Mouse (Mus musculus): ENCODE data around the gene Ascl3.

Ascl3 gene

GRCm38 (mm10) chr7:109731626-109732025 is at the start of gene Ascl3:
Ascl3 (minus strand) TSS chr7:109731726.
- DNase-seq (ENCODE audit: low read depth), result no peak

- DNase-seq (ENCODE audit: low read depth), result peak; percentile 22
Observed at GRCm38 (mm10) chr7:109781087-109781469, 49.6 kb upstream of the Ascl3 start.

GRCm38 (mm10) chr7:109772251-109772650 is 40.7 kb upstream of the Ascl3 start:
- no peak for DNase-seq (ENCODE audit: low read depth)

- DNase-seq (ENCODE audit: low read depth), result no peak
Observed at GRCm38 (mm10) chr7:109768699-109769383, 37.3 kb upstream of the Ascl3 start.

GRCm38 (mm10) chr7:109767575-109768350 is 36.2 kb upstream of the Ascl3 start:
- DNase-seq (ENCODE audit: low read depth), result no peak

GRCm38 (mm10) chr7:109764009-109764408 is 32.5 kb upstream of the Ascl3 start:
- no peak for DNase-seq (ENCODE audit: low read depth)

- DNase-seq (ENCODE audit: low read depth), result no peak
Observed at GRCm38 (mm10) chr7:109756291-109756690, 24.8 kb upstream of the Ascl3 start.

GRCm38 (mm10) chr7:109754034-109754433 is 22.5 kb upstream of the Ascl3 start:
- no peak for DNase-seq (ENCODE audit: low read depth)

- DNase-seq (ENCODE audit: low read depth), result peak; percentile 51
Observed at GRCm38 (mm10) chr7:109752008-109752925, 20.7 kb upstream of the Ascl3 start, which contains the start of gene Tmem9b. Tmem9b (minus strand) TSS chr7:109752875.

- DNase-seq (ENCODE audit: low read depth), result no peak
Observed at GRCm38 (mm10) chr7:109751427-109752007, 20.0 kb upstream of the Ascl3 start.

GRCm38 (mm10) chr7:109747747-109748146 is 16.2 kb upstream of the Ascl3 start:
- no peak for DNase-seq (ENCODE audit: low read depth)

- DNase-seq (ENCODE audit: low read depth), result no peak
Observed at GRCm38 (mm10) chr7:109741703-109742102, 10.2 kb upstream of the Ascl3 start.

- no peak for DNase-seq (ENCODE audit: low read depth)
Observed at GRCm38 (mm10) chr7:109741060-109741459, 9.5 kb upstream of the Ascl3 start.

GRCm38 (mm10) chr7:109739822-109740370 is 8.4 kb upstream of the Ascl3 start:
- DNase-seq (ENCODE audit: low read depth), result no peak

GRCm38 (mm10) chr7:109734806-109735205 is 3.3 kb upstream of the Ascl3 start:
- DNase-seq (ENCODE audit: low read depth), result no peak

GRCm38 (mm10) chr7:109723697-109724096 is 7.8 kb downstream of the Ascl3 start, which contains the start of gene BC051019:
BC051019 (minus strand) TSS chr7:109723850.
- no peak for DNase-seq (ENCODE audit: low read depth)

GRCm38 (mm10) chr7:109723114-109723513 is 8.4 kb downstream of the Ascl3 start:
- DNase-seq (ENCODE audit: low read depth), result no peak

GRCm38 (mm10) chr7:109722618-109723017 is 8.9 kb downstream of the Ascl3 start:
- DNase-seq (ENCODE audit: low read depth), result no peak

GRCm38 (mm10) chr7:109719286-109719685 is 12.2 kb downstream of the Ascl3 start:
- no peak for DNase-seq (ENCODE audit: low read depth)

- DNase-seq (ENCODE audit: low read depth), result no peak
Observed at GRCm38 (mm10) chr7:109713434-109713982, 18.0 kb downstream of the Ascl3 start.

GRCm38 (mm10) chr7:109712198-109712597 is 19.3 kb downstream of the Ascl3 start:
- no peak for DNase-seq (ENCODE audit: low read depth)

All from c-Kit-positive CD71-negative TER-119-negative erythroid progenitor cells, embryonic 14.5 days (primary cell).